Mouse (Mus musculus) gastrocnemius, postnatal 4 days (tissue): ENCODE results near the gene Rin2. TPM values are rescaled to one million over a fixed set of nuclear protein-coding genes. Genes with fewer than 3 reads are reported as not detected.
A peak's percentile ranks its signal among the peaks of the same experiment; 100 is the strongest.

Experiments used
- DNase-seq, 2 experiments: peaks; one replicate each; pipeline ENCODE4 v3.0.0; 2021 to 2022; ENCODE audit warnings: low spot score in 2 of 2, mixed read lengths in 2 of 2
- total RNA-seq, 2 experiments: library from RNA; stranded (reverse); gene quantifications; 2 replicates each; pipeline ENCODE4 v1.2.3; 2021

The Rin2 gene
- total RNA-seq, 2 experiments from 2014 or later, result 25.4 to 25.5 TPM

- no peak for DNase-seq
Measured at GRCm38 (mm10) chr2:145730189-145730880, 55.3 kb downstream of the Rin2 start.

GRCm38 (mm10) chr2:145730905-145731304, 55.9 kb downstream of the Rin2 start:
- DNase-seq, result no peak

- DNase-seq, result no peak
Measured at GRCm38 (mm10) chr2:145735079-145735478, 60.1 kb downstream of the Rin2 start.

- DNase-seq, result no peak
Measured at GRCm38 (mm10) chr2:145736543-145736942, 61.5 kb downstream of the Rin2 start.

GRCm38 (mm10) chr2:145737196-145737595, 62.2 kb downstream of the Rin2 start:
- no peak for DNase-seq

- no peak for DNase-seq
Measured at GRCm38 (mm10) chr2:145740729-145741128, 65.7 kb downstream of the Rin2 start.

- DNase-seq, result no peak
Measured at GRCm38 (mm10) chr2:145742795-145743710, 68.0 kb downstream of the Rin2 start.

- DNase-seq, result no peak
Measured at GRCm38 (mm10) chr2:145746406-145746805, 71.4 kb downstream of the Rin2 start.

GRCm38 (mm10) chr2:145749645-145750044, 74.6 kb downstream of the Rin2 start:
- DNase-seq, result no peak

GRCm38 (mm10) chr2:145752572-145752971, 77.6 kb downstream of the Rin2 start:
- DNase-seq, result no peak

- no peak for DNase-seq
Measured at GRCm38 (mm10) chr2:145753973-145754372, 79.0 kb downstream of the Rin2 start.

- DNase-seq, result no peak
Measured at GRCm38 (mm10) chr2:145755864-145756822, 81.1 kb downstream of the Rin2 start.

GRCm38 (mm10) chr2:145760121-145760520, 85.1 kb downstream of the Rin2 start:
- DNase-seq, result no peak

- no peak for DNase-seq
Measured at GRCm38 (mm10) chr2:145761436-145761835, 86.4 kb downstream of the Rin2 start.

- DNase-seq, result no peak
Measured at GRCm38 (mm10) chr2:145769964-145770363, 94.9 kb downstream of the Rin2 start.

- DNase-seq, result no peak
Measured at GRCm38 (mm10) chr2:145770730-145771536, 95.9 kb downstream of the Rin2 start.

- peak; percentile 28 to 50 for DNase-seq
Measured at GRCm38 (mm10) chr2:145783247-145783646, 108.2 kb downstream of the Rin2 start.

- DNase-seq, result no peak
Measured at GRCm38 (mm10) chr2:145784246-145784935, 109.4 kb downstream of the Rin2 start.

GRCm38 (mm10) chr2:145784964-145785363, 109.9 kb downstream of the Rin2 start:
- no peak for DNase-seq
